ENCODE assay signal across 8 mouse cellular contexts in genomic region chr8:123643330-123644051, GRCm38 (mm10). TPM values are rescaled to one million over a fixed set of nuclear protein-coding genes. Genes with fewer than 3 reads are reported as not detected.
A peak's percentile ranks its signal among the peaks of the same experiment; 100 is the strongest.
DNase-seq lines count a peak whose midpoint lies in the region; ATAC-seq and TF ChIP-seq lines count a peak whose summit lies in the region.

No protein-coding gene starts in this region.

- H3K4me3 ChIP-seq in kidney, adult 2 months (ENCODE audit: insufficient read depth, low read depth, low read length), result no peak overlapping the region

- peak; percentile 63 for TF ChIP-seq CTCF in kidney, adult 2 months (conservative IDR thresholded peaks at IDR 0.05; ENCODE audit: insufficient read depth, insufficient read length, low read depth, low read length)

- no peaks in the 10 kb centered on the region; the same call in 1 of the 2 replicates for H3K4me1 ChIP-seq in kidney, adult 2 months (ENCODE audit: control insufficient read depth, insufficient read depth, low read length)

- H3K36me3 ChIP-seq in kidney, adult 2 months (ENCODE audit: control insufficient read depth, insufficient read depth, low read length), result no peaks in the 10 kb centered on the region

- TF ChIP-seq POLR2A in kidney, adult 2 months (IDR thresholded peaks at IDR 0.05; ENCODE audit: low read depth, low read length), result no peak

- 23% methylated on average over 25 of the region's 25 CpGs for WGBS in kidney, adult 2 months

- H3K27me3 ChIP-seq in kidney, adult 2 months (replicated peaks; ENCODE audit: control insufficient read depth, insufficient read depth, low read length), result no peaks in the 10 kb centered on the region

- peak; percentile 62 for DNase-seq in right cerebral cortex, adult 18-20 months
- no peak for DNase-seq in right cerebral cortex, postnatal 25 days
- DNase-seq in cerebellum, postnatal 25 days, result peak; percentile 62 to 81
- peak; percentile 55 for DNase-seq in heart, adult 8-10 months (ENCODE audit: low spot score)
- DNase-seq in kidney, adult 2 months, result peak; percentile 56
- peak; percentile 37 for DNase-seq in liver
- DNase-seq in naive thymus-derived CD4-positive, alpha-beta T cell, adult 2 months (ENCODE audit: low read depth), result peak; percentile 53

- ATAC-seq in activated CD4-positive, CD25-positive, alpha-beta regulatory T cell, adult 4 months, result no peak

- H3K27ac ChIP-seq in kidney, adult 2 months (ENCODE audit: insufficient read depth, low read depth, low read length), result no peak overlapping the region

RNA-seq across cellular contexts. Expression of gene Rhou, which starts 10.2 kb away (rescaled TPM):
- 1 to 10 TPM; 6.3 to 8.6 (median 7.0) TPM for total RNA-seq in heart, adult 8-10 months (2022)
- 3.4 and 4.6 TPM in 2 replicates for polyA plus RNA-seq in kidney, adult 2 months (2012; rRNA removed)
- polyA plus RNA-seq in activated CD4-positive, CD25-positive, alpha-beta regulatory T cell, adult 4 months (2017; shearing (Covaris generic)), result not detected
